8 mouse cellular contexts compared by ENCODE assay signal in genomic region chr4:103619321-103619945, GRCm38 (mm10). TPM values are rescaled to one million over a fixed set of nuclear protein-coding genes. Genes with fewer than 3 reads are reported as not detected.
A peak's percentile ranks its signal among the peaks of the same experiment; 100 is the strongest.
DNase-seq lines count a peak whose midpoint lies in the region; ATAC-seq and TF ChIP-seq lines count a peak whose summit lies in the region.

Gene Dab1 (plus strand): TSS chr4:103619359.

- 0 out of 2 replicates have a peak, but pooled peaks cover 5% of the 10 kb centered on the region for H3K27me3 ChIP-seq in ES-Bruce4 (ENCODE audit: control insufficient read depth, insufficient read depth, low read length, poor library complexity, severe bottlenecking)
- peaks cover 44% of the 10 kb centered on the region for H3K27me3 ChIP-seq in forebrain, embryonic 15.5 days
- H3K27me3 ChIP-seq in midbrain, postnatal 0 days (ENCODE audit: insufficient read depth, low read length), result peaks cover 4% of the 10 kb centered on the region; the same call in 1 of the 2 replicates

- H3K36me3 ChIP-seq in ES-Bruce4 (ENCODE audit: control insufficient read depth, insufficient read depth, low read length, poor library complexity, severe bottlenecking), result no peaks in the 10 kb centered on the region
- H3K36me3 ChIP-seq in forebrain, embryonic 15.5 days, result no peaks in the 10 kb centered on the region
- no peaks in the 10 kb centered on the region for H3K36me3 ChIP-seq in midbrain, postnatal 0 days (ENCODE audit: insufficient read depth, low read length)

- no peak within 1 kb of the TSS for H3K9ac ChIP-seq in ES-Bruce4 (ENCODE audit: low read depth, poor library complexity, severe bottlenecking)
- peak within 1 kb of the TSS; percentile 58 for H3K9ac ChIP-seq in forebrain, embryonic 15.5 days (replicated peaks)
- peak within 1 kb of the TSS; percentile 77 for H3K9ac ChIP-seq in midbrain, postnatal 0 days (replicated peaks; ENCODE audit: low read length, poor library complexity, severe bottlenecking)

- TF ChIP-seq POLR2A in ES-Bruce4 (IDR thresholded peaks at IDR 0.05; ENCODE audit: insufficient read depth, low read length), result no peak

- ATAC-seq in forebrain, embryonic 15.5 days (replicated peaks), result peak; percentile 78
- peak; percentile 64 for ATAC-seq in midbrain, postnatal 0 days (ENCODE audit: low FRiP score)

- peak; percentile 25 for DNase-seq in adrenal gland, adult 2 months
- DNase-seq in adrenal gland, adult 18-20 months (ENCODE audit: low spot score in 2 of 2), result no peak
- peak; percentile 51 to 68 for DNase-seq in layer of hippocampus, postnatal 10 days (ENCODE audit: low spot score in 2 of 2)
- DNase-seq in midbrain, postnatal 0 days (ENCODE audit: low spot score), result peak; percentile 72
- DNase-seq in thymus, postnatal 10 days (ENCODE audit: low spot score in 2 of 2), result no peak
- DNase-seq in urinary bladder, postnatal 36 days (ENCODE audit: low spot score in 2 of 2), result no peak

- no peak within 1 kb of the TSS for H3K27ac ChIP-seq in ES-Bruce4 (ENCODE audit: insufficient read depth, low read length)
- peak within 1 kb of the TSS; percentile 74 for H3K27ac ChIP-seq in forebrain, embryonic 15.5 days (replicated peaks)
- peak within 1 kb of the TSS; percentile 77 for H3K27ac ChIP-seq in midbrain, postnatal 0 days (ENCODE audit: low read depth, low read length)

- peak within 1 kb of the TSS; percentile 64 for H3K4me2 ChIP-seq in forebrain, embryonic 15.5 days (replicated peaks)
- H3K4me2 ChIP-seq in midbrain, postnatal 0 days (ENCODE audit: low read depth, low read length, poor library complexity, severe bottlenecking), result peak within 1 kb of the TSS; percentile 60

- H3K4me1 ChIP-seq in ES-Bruce4 (ENCODE audit: control insufficient read depth, insufficient read depth, low read length), result no peaks in the 10 kb centered on the region
- H3K4me1 ChIP-seq in forebrain, embryonic 15.5 days, result peaks cover 32% of the 10 kb centered on the region
- no peaks in the 10 kb centered on the region; the same call in 1 of the 2 replicates for H3K4me1 ChIP-seq in midbrain, postnatal 0 days (ENCODE audit: insufficient read depth, low read length)

- H3K4me3 ChIP-seq in ES-Bruce4 (ENCODE audit: low read depth, low read length), result peak within 1 kb of the TSS; percentile 45
- peak within 1 kb of the TSS; percentile 55 for H3K4me3 ChIP-seq in forebrain, embryonic 15.5 days
- peak within 1 kb of the TSS; percentile 70 for H3K4me3 ChIP-seq in midbrain, postnatal 0 days (ENCODE audit: low read depth, low read length)

- no peak for TF ChIP-seq CTCF in ES-Bruce4 (IDR thresholded peaks at IDR 0.05; ENCODE audit: low read depth, low read length)
- TF ChIP-seq CTCF in midbrain, postnatal 0 days (IDR thresholded peaks at IDR 0.05), result peak; percentile 28

- no peak for TF ChIP-seq EP300 in ES-Bruce4 (IDR thresholded peaks at IDR 0.05; ENCODE audit: insufficient read depth, low read depth, low read length)

- under 1% methylated on average over 41 of the region's 41 CpGs for WGBS in forebrain, embryonic 15.5 days
- under 1% methylated on average over 41 of the region's 41 CpGs for whole genome bisulfite sequencing in midbrain, postnatal 0 days

- H3K9me3 ChIP-seq in ES-Bruce4 (replicated peaks; ENCODE audit: control insufficient read depth, insufficient read depth, low read length, poor library complexity, severe bottlenecking), result peaks cover 3% of the 10 kb centered on the region; the same call in 1 of the 2 replicates
- H3K9me3 ChIP-seq in forebrain, embryonic 15.5 days, result no peaks in the 10 kb centered on the region
- H3K9me3 ChIP-seq in midbrain, postnatal 0 days (ENCODE audit: low read length), result no peaks in the 10 kb centered on the region

RNA-seq across cellular contexts. Expression of gene Dab1, which starts in this region (rescaled TPM):
- 1 to 10 TPM in 1 of 2 experiments, under 1 TPM in 1; 0.92 to 1.1 TPM for total RNA-seq in adrenal gland, adult 2 months (2021)
- 0.80 and 1.4 TPM in 2 replicates for polyA plus RNA-seq in adrenal gland, adult 2 months (2012; rRNA removed)
- total RNA-seq in adrenal gland, adult 18-20 months (2021), result 1 to 10 TPM in 1 of 2 experiments, under 1 TPM in 1; 0.74 to 2.3 TPM
- 4.8 and 5.2 TPM in 2 replicates for polyA plus RNA-seq in ES-Bruce4 (2011; ENCODE audit: insufficient read depth, insufficient read length, low read depth, missing spikeins)
- polyA plus RNA-seq in forebrain, embryonic 15.5 days (2015; fragmentation: Nextera tagmentation; extraction: Ambion mirVana), result 152 and 174 TPM in 2 replicates
- total RNA-seq in layer of hippocampus, postnatal 10 days (2021), result 100 to 1,000 TPM; 147 to 158 TPM
- total RNA-seq in midbrain, postnatal 0 days (2014; rRNA removed), result 47.9 and 67.6 TPM in 2 replicates
- 109 and 110 TPM in 2 replicates for polyA plus RNA-seq in midbrain, postnatal 0 days (2015; fragmentation: Nextera tagmentation; extraction: Ambion mirVana)

Comparison
In these comparisons a context has a peak if more than half of its experiments do, and no peak if none do; other contexts are left out.
1. RNA of gene Dab1 (total RNA-seq): 147 to 158 TPM in layer of hippocampus, postnatal 10 days and 47.9 to 67.6 TPM in midbrain, postnatal 0 days; 0.74 to 2.3 TPM in adrenal gland, adult 18-20 months and 0.92 to 1.1 TPM in adrenal gland, adult 2 months; every median in the first group is over 10 times any median in the second.
2. RNA of gene Dab1 (polyA plus RNA-seq): 152 to 174 TPM in forebrain, embryonic 15.5 days and 109 to 110 TPM in midbrain, postnatal 0 days; 4.8 to 5.2 TPM in ES-Bruce4 and 0.80 to 1.4 TPM in adrenal gland, adult 2 months; every median in the first group is over 10 times any median in the second.
3. DNase-seq: peak in adrenal gland, adult 2 months (single experiment), layer of hippocampus, postnatal 10 days (2 of 2) and midbrain, postnatal 0 days (single experiment); none in adrenal gland, adult 18-20 months (0 of 2), thymus, postnatal 10 days (0 of 2) and urinary bladder, postnatal 36 days (0 of 2).
4. Peak in every context shown above with its lines, with median percentiles within 50 percentile points of each other: H3K4me3 ChIP-seq.